Mouse (Mus musculus): Measurements from ENCODE around the gene Impg1. TPM values are rescaled to one million over a fixed set of nuclear protein-coding genes. Genes with fewer than 3 reads are reported as not detected.

The Impg1 gene
- total and polyA plus RNA-seq, 3 experiments = not detected

- no peak for DNase-seq (ENCODE audit: low read depth, low spot score)
- Histone ChIP-seq H3K36me3 (ENCODE audit: control insufficient read depth in 1 of 2, insufficient read depth in 2 of 2, low read length in 2 of 2) (no peaks in the 10 kb centered on the region), H3K9me3 (replicated peaks; ENCODE audit: insufficient read depth, low read length) (no peaks in the 10 kb centered on the region), H3K27me3 (ENCODE audit: control insufficient read depth in 1 of 2, insufficient read depth in 2 of 2, low read length in 2 of 2) (no peaks in the 10 kb centered on the region), H3K9ac (ENCODE audit: control insufficient read depth, low read depth, low read length, poor library complexity, severe bottlenecking) (no peak overlapping the region), H3K27ac (ENCODE audit: control insufficient read depth, low read depth, low read length) (no peak overlapping the region), H3K4me3 (ENCODE audit: control insufficient read depth in 1 of 2, insufficient read depth in 1 of 2, low read depth in 2 of 2, low read length in 2 of 2) (no peak overlapping the region), H3K79me2 (ENCODE audit: control insufficient read depth, insufficient read depth, low read length, poor library complexity) (no peaks in the 10 kb centered on the region), H3K4me1 (ENCODE audit: control insufficient read depth in 1 of 2, insufficient read depth in 2 of 2, low read length in 2 of 2) (no peaks in the 10 kb centered on the region)
- TF ChIP-seq ZKSCAN1 (IDR thresholded peaks at IDR 0.05; ENCODE audit: low read depth, low read length) (no peak), POLR2AphosphoS5 (IDR thresholded peaks at IDR 0.05; ENCODE audit: borderline replicate concordance, low read depth, low read length) (no peak), MAFK (IDR thresholded peaks at IDR 0.05; ENCODE audit: borderline replicate concordance, low read depth, low read length) (no peak)
These were observed 158.9 kb downstream of the Impg1 start for GRCm38 (mm10) chr9:80306390-80306789.

GRCm38 (mm10) chr9:80303518-80303917, 161.8 kb downstream of the Impg1 start:
- DNase-seq (ENCODE audit: low read depth, low spot score) = no peak
- no peak overlapping the region for H3K4me3 ChIP-seq (ENCODE audit: control insufficient read depth in 1 of 2, insufficient read depth in 1 of 2, low read depth in 2 of 2, low read length in 2 of 2)

GRCm38 (mm10) chr9:80299031-80299430, 166.2 kb downstream of the Impg1 start:
- Histone ChIP-seq H3K36me3 (ENCODE audit: control insufficient read depth in 1 of 2, insufficient read depth in 2 of 2, low read length in 2 of 2) (no peaks in the 10 kb centered on the region), H3K79me2 (ENCODE audit: control insufficient read depth, insufficient read depth, low read length, poor library complexity) (no peaks in the 10 kb centered on the region), H3K27ac (ENCODE audit: control insufficient read depth, low read depth, low read length) (no peak overlapping the region), H3K27me3 (ENCODE audit: control insufficient read depth in 1 of 2, insufficient read depth in 2 of 2, low read length in 2 of 2) (no peaks in the 10 kb centered on the region), H3K4me1 (ENCODE audit: control insufficient read depth in 1 of 2, insufficient read depth in 2 of 2, low read length in 2 of 2) (no peaks in the 10 kb centered on the region), H3K4me3 (ENCODE audit: control insufficient read depth in 1 of 2, insufficient read depth in 1 of 2, low read depth in 2 of 2, low read length in 2 of 2) (no peak overlapping the region), H3K9me3 (replicated peaks; ENCODE audit: insufficient read depth, low read length) (no peaks in the 10 kb centered on the region), H3K9ac (ENCODE audit: control insufficient read depth, low read depth, low read length, poor library complexity, severe bottlenecking) (no peak overlapping the region)
- DNase-seq (ENCODE audit: low read depth, low spot score) = no peak
- no peak for TF ChIP-seq MXI1 (IDR thresholded peaks at IDR 0.05; ENCODE audit: low read depth, low read length)
- TF ChIP-seq ZKSCAN1 (IDR thresholded peaks at IDR 0.05; ENCODE audit: low read depth, low read length) = no peak
- TF ChIP-seq NRF1 (IDR thresholded peaks at IDR 0.05; ENCODE audit: insufficient read depth, low read depth, low read length, poor library complexity, severe bottlenecking) = no peak
- no peak for TF ChIP-seq TCF12 (IDR thresholded peaks at IDR 0.05; ENCODE audit: low read depth, low read length)
- no peak for TF ChIP-seq TBP (IDR thresholded peaks at IDR 0.05; ENCODE audit: low read depth, low read length)

More at GRCm38 (mm10) chr9:80303518-80303917, 161.8 kb downstream of the Impg1 start:
- Histone ChIP-seq H3K9ac (ENCODE audit: control insufficient read depth, low read depth, low read length, poor library complexity, severe bottlenecking) (no peak overlapping the region), H3K27me3 (ENCODE audit: control insufficient read depth in 1 of 2, insufficient read depth in 2 of 2, low read length in 2 of 2) (no peaks in the 10 kb centered on the region), H3K9me3 (replicated peaks; ENCODE audit: insufficient read depth, low read length) (no peaks in the 10 kb centered on the region), H3K4me1 (ENCODE audit: control insufficient read depth in 1 of 2, insufficient read depth in 2 of 2, low read length in 2 of 2) (no peaks in the 10 kb centered on the region), H3K36me3 (ENCODE audit: control insufficient read depth in 1 of 2, insufficient read depth in 2 of 2, low read length in 2 of 2) (no peaks in the 10 kb centered on the region), H3K27ac (ENCODE audit: control insufficient read depth, low read depth, low read length) (no peak overlapping the region), H3K79me2 (ENCODE audit: control insufficient read depth, insufficient read depth, low read length, poor library complexity) (no peaks in the 10 kb centered on the region)
- TF ChIP-seq TAL1 (IDR thresholded peaks at IDR 0.05; ENCODE audit: low read length) (no peak), NELFE (IDR thresholded peaks at IDR 0.05; ENCODE audit: low read depth, low read length) (no peak), CTCF (IDR thresholded peaks at IDR 0.05 in 2 of 3, conservative IDR thresholded peaks at IDR 0.05 in 1 of 3; ENCODE audit: control insufficient read depth in 1 of 3, insufficient read depth in 1 of 3, low read depth in 2 of 3, low read length in 3 of 3, poor library complexity in 1 of 3, severe bottlenecking in 1 of 3) (no peak; a peak in 1 of 6 replicates), MYB (IDR thresholded peaks at IDR 0.05; ENCODE audit: low read depth, low read length) (no peak), ZMIZ1 (IDR thresholded peaks at IDR 0.05; ENCODE audit: low read depth, low read length) (no peak), MXI1 (IDR thresholded peaks at IDR 0.05; ENCODE audit: low read depth, low read length) (no peak), SIN3A (IDR thresholded peaks at IDR 0.05; ENCODE audit: low read length) (no peak), USF1 (IDR thresholded peaks at IDR 0.05; ENCODE audit: low read depth, low read length) (no peak), ZC3H11A (IDR thresholded peaks at IDR 0.05; ENCODE audit: low read depth, low read length) (no peak), POLR2A (IDR thresholded peaks at IDR 0.05; ENCODE audit: control insufficient read depth in 1 of 2, insufficient read depth in 1 of 2, low read depth in 1 of 2, low read length in 2 of 2, poor library complexity in 1 of 2) (no peak), MAFK (IDR thresholded peaks at IDR 0.05; ENCODE audit: borderline replicate concordance, low read depth, low read length) (no peak), ETS1 (IDR thresholded peaks at IDR 0.05; ENCODE audit: low read depth, low read length) (no peak), ZKSCAN1 (IDR thresholded peaks at IDR 0.05; ENCODE audit: low read depth, low read length) (no peak), BHLHE40 (IDR thresholded peaks at IDR 0.05; ENCODE audit: borderline replicate concordance, low read depth, low read length) (no peak), SMC3 (IDR thresholded peaks at IDR 0.05; ENCODE audit: low read depth, low read length) (no peak), RAD21 (IDR thresholded peaks at IDR 0.05; ENCODE audit: low read depth, low read length) (no peak), GATA1 (IDR thresholded peaks at IDR 0.05; ENCODE audit: low read depth, low read length) (no peak)
